Mouse (Mus musculus) thymus, adult 2 months (tissue): ENCODE measurements around the gene Hccs. TPM values are rescaled to one million over a fixed set of nuclear protein-coding genes. Genes with fewer than 3 reads are reported as not detected.
"Not testable (repeated sequence)": the region's sequence is repeated elsewhere in the genome, so short reads cannot be mapped to it uniquely, and the experiment has no call there.

Experiments
- DNase-seq: peaks from one replicate; pipeline ENCODE4 v3.0.0; 2021
- H3K27ac ChIP-seq: fragments of 200-500 bp; 2 replicates; pipeline ENCODE4 v1.5.1; 2012; ENCODE audit warnings: low read length, control low read depth; ENCODE audit not compliant: control insufficient read depth, insufficient read depth
- H3K27me3 ChIP-seq: fragments of 200-500 bp; 2 replicates; pipeline ENCODE4 v1.6.1; 2012; ENCODE audit warnings: mild to moderate bottlenecking, low read length, moderate library complexity, mixed read lengths; ENCODE audit not compliant: control insufficient read depth, insufficient read depth
- H3K36me3 ChIP-seq: fragments of 200-500 bp; 2 replicates; pipeline ENCODE4 v1.6.1; 2012; ENCODE audit warnings: mild to moderate bottlenecking, low read length, moderate library complexity; ENCODE audit not compliant: control insufficient read depth, insufficient read depth
- H3K4me1 ChIP-seq: fragments of 200-500 bp; replicated peaks from 2 replicates; pipeline ENCODE4 v1.6.1; 2012; ENCODE audit warnings: low read length; ENCODE audit not compliant: control insufficient read depth, insufficient read depth
- H3K4me3 ChIP-seq: fragments of 200-500 bp; 2 replicates; pipeline ENCODE4 v1.5.1; 2012; ENCODE audit warnings: mild to moderate bottlenecking, low read length, control low read depth, moderate library complexity; ENCODE audit not compliant: control insufficient read depth, insufficient read depth
- CTCF ChIP-seq: fragments of 200-500 bp; IDR thresholded peaks from 2 replicates; pipeline ENCODE4 v1.5.1; 2012; ENCODE audit warnings: mild to moderate bottlenecking, control low read depth, low read length, moderate library complexity, borderline replicate concordance; ENCODE audit not compliant: control insufficient read depth, poor library complexity, insufficient read depth; ENCODE audit errors: extremely low read depth
- POLR2A ChIP-seq: fragments of 200-500 bp; IDR thresholded peaks from 2 replicates; pipeline ENCODE4 v1.6.1; 2012; ENCODE audit warnings: mild to moderate bottlenecking, low read length, control low read depth, moderate library complexity; ENCODE audit not compliant: control insufficient read depth, poor library complexity, insufficient read depth; ENCODE audit errors: extremely low read depth
- WGBS: fragments of 180-500 bp; shearing (Covaris S2); methylation state at CpG from one replicate; pipeline ENCODE4 v1.1.7; 2018; 5-methylcytosine and 5-hydroxymethylcytosine counted together
- polyA plus RNA-seq: library from polyadenylated mRNA; depleted of rRNA; stranded (reverse); fragments of >200 nt; gene quantifications from 2 replicates; pipeline ENCODE4 v1.2.3, GENCODE M21; 2012; rRNA removed

Hccs gene
- polyA plus RNA-seq = 15.9 and 16.7 TPM in 2 replicates

GRCm38 (mm10) chrX:169319945-169320667 lies at the start of gene Hccs:
TSS of gene Hccs (minus strand) at chrX:169320372.
- TF ChIP-seq POLR2A (no peak; the same call in 1 of the 2 replicates), CTCF (peak; percentile 45; the same call in 1 of the 2 replicates)
- peak within 1 kb of the TSS; percentile 2; the same call in 1 of the 2 replicates for H3K27ac ChIP-seq
- DNase-seq = peak; percentile 83
- H3K4me3 ChIP-seq = peak within 1 kb of the TSS; percentile 61
- H3K36me3 ChIP-seq = no peaks in the 10 kb centered on the region
- no peaks in the 10 kb centered on the region for H3K27me3 ChIP-seq
- 2% methylated on average over 76 of the region's 97 CpGs for WGBS
- peaks cover 5% of the 10 kb centered on the region; the same call in 1 of the 2 replicates for H3K4me1 ChIP-seq

GRCm38 (mm10) chrX:169357146-169357772 lies 37.1 kb upstream of the Hccs start:
- TF ChIP-seq POLR2A (no peak), CTCF (no peak)
- Histone ChIP-seq H3K27ac (no peak overlapping the region), H3K4me3 (no peak overlapping the region), H3K27me3 (no peaks in the 10 kb centered on the region), H3K36me3 (no peaks in the 10 kb centered on the region), H3K4me1 (no peaks in the 10 kb centered on the region)
- no peak for DNase-seq
- WGBS = 91% methylated on average over 4 of the region's 4 CpGs

DNA sequence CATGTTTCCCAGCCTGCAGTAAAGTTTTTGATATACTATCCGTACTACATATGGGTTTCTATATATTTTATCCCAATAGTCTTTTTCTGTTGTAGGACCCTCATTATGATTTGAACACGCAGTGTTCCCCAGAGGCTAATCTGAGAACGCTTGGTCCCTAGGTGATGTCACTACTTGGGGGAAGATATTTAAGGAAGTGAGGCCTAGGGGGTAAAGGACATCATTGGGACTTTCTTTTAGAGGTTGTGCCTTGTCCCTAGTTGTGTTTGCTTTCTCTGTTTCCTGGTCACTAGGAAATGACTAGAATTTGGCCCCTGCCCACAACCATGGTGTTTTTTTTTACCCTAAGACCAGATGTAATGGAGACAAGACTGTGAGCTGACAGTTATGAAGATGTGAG lies 18.0 kb upstream of the Hccs start:
- 87% methylated on average over 3 of the region's 3 CpGs for WGBS
- TF ChIP-seq CTCF = no peak
- TF ChIP-seq POLR2A = no peak
- no peak overlapping the region for H3K4me3 ChIP-seq
- no peak for DNase-seq
- H3K4me1 ChIP-seq = no peaks in the 10 kb centered on the region
- H3K27me3 ChIP-seq = no peaks in the 10 kb centered on the region
- H3K36me3 ChIP-seq = no peaks in the 10 kb centered on the region
- no peak overlapping the region for H3K27ac ChIP-seq

DNA sequence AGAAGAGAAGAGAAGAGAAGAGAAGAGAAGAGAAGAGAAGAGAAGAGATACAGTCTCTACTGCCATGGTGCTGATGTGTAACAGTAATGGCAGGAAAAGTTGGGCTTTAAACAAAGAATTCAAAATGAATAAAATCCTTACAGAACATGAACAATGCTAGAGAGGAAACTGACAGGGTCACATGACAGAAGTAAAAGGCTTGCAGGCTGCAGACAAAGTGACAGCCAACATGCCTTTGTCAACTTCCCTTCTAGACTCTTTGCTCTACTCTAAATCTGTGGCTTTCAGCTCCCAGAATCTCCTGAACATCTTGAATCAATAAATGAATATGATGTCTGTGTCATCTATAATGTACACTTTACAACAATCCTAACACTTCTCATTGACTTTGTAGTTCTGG lies 17.4 kb upstream of the Hccs start:
- no peaks in the 10 kb centered on the region for H3K36me3 ChIP-seq
- H3K27ac ChIP-seq = no peak overlapping the region
- TF ChIP-seq CTCF (no peak), POLR2A (no peak)
- H3K27me3 ChIP-seq = no peaks in the 10 kb centered on the region
- no peaks in the 10 kb centered on the region for H3K4me1 ChIP-seq
- no peak overlapping the region for H3K4me3 ChIP-seq
- DNase-seq = no peak

- no peaks in the 10 kb centered on the region for H3K36me3 ChIP-seq
- WGBS = 60% methylated on average over 3 of the region's 3 CpGs
- TF ChIP-seq POLR2A (no peak), CTCF (no peak)
- H3K27me3 ChIP-seq = no peaks in the 10 kb centered on the region
- no peaks in the 10 kb centered on the region for H3K4me1 ChIP-seq
- peak; percentile 16 for DNase-seq
- no peak overlapping the region for H3K27ac ChIP-seq
- no peak overlapping the region for H3K4me3 ChIP-seq
Measured at GRCm38 (mm10) chrX:169332264-169332663, 12.1 kb upstream of the Hccs start.

DNA sequence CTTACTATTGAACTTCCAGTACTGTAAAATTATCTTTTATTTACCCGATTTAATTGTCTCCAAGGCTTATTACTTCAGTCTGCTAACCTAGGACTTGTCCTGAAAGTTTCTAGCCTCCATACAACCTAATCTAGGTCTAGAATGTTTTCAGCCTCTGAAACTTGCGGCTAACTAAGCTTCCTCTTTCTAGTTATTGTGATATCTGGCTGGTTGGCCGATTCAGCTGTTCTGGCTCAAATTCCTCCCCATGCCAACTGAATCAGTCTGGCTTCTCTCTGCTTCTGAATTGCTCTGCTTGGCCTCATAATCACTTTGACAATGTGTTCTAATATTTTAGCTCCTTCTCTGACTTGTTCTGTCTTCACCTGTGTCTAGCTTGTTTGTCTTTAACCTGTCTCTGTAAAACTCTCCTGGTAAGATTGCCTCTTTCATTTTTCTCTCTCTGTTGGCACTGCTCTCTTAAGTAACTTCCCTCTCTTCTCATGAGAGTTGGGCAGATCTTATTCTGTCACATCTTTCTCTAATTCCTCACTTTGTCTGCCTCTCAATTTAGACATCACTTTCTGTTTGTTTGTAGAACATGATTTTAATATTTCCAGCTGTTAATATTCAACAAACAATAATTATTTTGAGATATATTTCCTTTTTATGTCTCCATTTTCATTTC lies 5.9 kb upstream of the Hccs start:
- TF ChIP-seq POLR2A = no peak
- no peak for TF ChIP-seq CTCF
- H3K4me3 ChIP-seq = no peak overlapping the region

GRCm38 (mm10) chrX:169320668-169321005 lies 465 bp upstream of the Hccs start:
- WGBS = 19% methylated on average over 15 of the region's 15 CpGs
- not testable (repeated sequence) for H3K36me3 ChIP-seq, H3K27me3 ChIP-seq, DNase-seq, H3K4me1 ChIP-seq, H3K27ac ChIP-seq
- peak overlapping the region; percentile 27 for H3K4me3 ChIP-seq

More for the DNA sequence above, 5.9 kb upstream of the Hccs start:
- Histone ChIP-seq H3K27ac (no peak overlapping the region), H3K36me3 (no peaks in the 10 kb centered on the region), H3K27me3 (no peaks in the 10 kb centered on the region), H3K4me1 (no peaks in the 10 kb centered on the region)
- 30% methylated on average over 3 of the region's 3 CpGs for WGBS
- DNase-seq = no peak
